Mouse (Mus musculus): ENCODE measurements around the gene Gss. TPM values are rescaled to one million over a fixed set of nuclear protein-coding genes. Genes with fewer than 3 reads are reported as not detected.

Gss gene
- polyA plus RNA-seq (2012; ENCODE audit: insufficient read depth, low replicate concordance): 7.9 and 8.8 TPM in 2 replicates

- H3K36me3 ChIP-seq (replicated peaks; ENCODE audit: low read length): peaks cover 11% of the 10 kb centered on the region
- peak within 1 kb of the TSS; percentile 97 for H3K4me3 ChIP-seq (replicated peaks)
- no peak for TF ChIP-seq GATA1 (IDR thresholded peaks at IDR 0.05; ENCODE audit: borderline replicate concordance, low read length)
- H3K4me1 ChIP-seq: peaks cover 45% of the 10 kb centered on the region
- peaks cover 10% of the 10 kb centered on the region for H3K27me3 ChIP-seq (replicated peaks)
- no peaks in the 10 kb centered on the region for H3K9me3 ChIP-seq
These were observed at the start of gene Gss for GRCm38 (mm10) chr2:155592137-155592853. Gene Gss (minus strand): TSS chr2:155592810.

- Histone ChIP-seq H3K4me3 (replicated peaks) (no peak overlapping the region), H3K27me3 (replicated peaks) (no peaks in the 10 kb centered on the region), H3K9me3 (no peaks in the 10 kb centered on the region), H3K4me1 (peaks cover 5% of the 10 kb centered on the region; the same call in 1 of the 2 replicates), H3K36me3 (replicated peaks; ENCODE audit: low read length) (peaks cover 97% of the 10 kb centered on the region)
- TF ChIP-seq GATA1 (IDR thresholded peaks at IDR 0.05; ENCODE audit: borderline replicate concordance, low read length) (no peak), FLI1 (IDR thresholded peaks at IDR 0.05; ENCODE audit: low read length) (no peak)
These were observed 49.2 kb upstream of the Gss start for GRCm38 (mm10) chr2:155641540-155642472.

GRCm38 (mm10) chr2:155640656-155641055 is 48.0 kb upstream of the Gss start:
- Histone ChIP-seq H3K36me3 (replicated peaks; ENCODE audit: low read length) (peaks cover 99% of the 10 kb centered on the region), H3K4me1 (no peaks in the 10 kb centered on the region), H3K4me3 (replicated peaks) (no peak overlapping the region), H3K9me3 (no peaks in the 10 kb centered on the region), H3K27me3 (replicated peaks) (no peaks in the 10 kb centered on the region)
- TF ChIP-seq FLI1 (IDR thresholded peaks at IDR 0.05; ENCODE audit: low read length) (no peak), GATA1 (IDR thresholded peaks at IDR 0.05; ENCODE audit: borderline replicate concordance, low read length) (no peak)

- Histone ChIP-seq H3K4me1 (no peaks in the 10 kb centered on the region), H3K27me3 (replicated peaks) (no peaks in the 10 kb centered on the region), H3K36me3 (replicated peaks; ENCODE audit: low read length) (peaks cover 100% of the 10 kb centered on the region), H3K9me3 (no peaks in the 10 kb centered on the region), H3K4me3 (replicated peaks) (no peak overlapping the region)
- TF ChIP-seq FLI1 (IDR thresholded peaks at IDR 0.05; ENCODE audit: low read length) (no peak), GATA1 (IDR thresholded peaks at IDR 0.05; ENCODE audit: borderline replicate concordance, low read length) (no peak)
These were observed 44.8 kb upstream of the Gss start for GRCm38 (mm10) chr2:155637411-155637810.

GRCm38 (mm10) chr2:155636881-155637280 is 44.3 kb upstream of the Gss start:
- H3K4me1 ChIP-seq: no peaks in the 10 kb centered on the region
- no peak for TF ChIP-seq GATA1 (IDR thresholded peaks at IDR 0.05; ENCODE audit: borderline replicate concordance, low read length)
- no peak for TF ChIP-seq FLI1 (IDR thresholded peaks at IDR 0.05; ENCODE audit: low read length)
- H3K27me3 ChIP-seq (replicated peaks): no peaks in the 10 kb centered on the region
- no peaks in the 10 kb centered on the region for H3K9me3 ChIP-seq
- H3K4me3 ChIP-seq (replicated peaks): no peak overlapping the region
- H3K36me3 ChIP-seq (replicated peaks; ENCODE audit: low read length): peaks cover 100% of the 10 kb centered on the region

GRCm38 (mm10) chr2:155635961-155636360 is 43.4 kb upstream of the Gss start:
- no peak overlapping the region for H3K4me3 ChIP-seq (replicated peaks)
- H3K36me3 ChIP-seq (replicated peaks; ENCODE audit: low read length): peaks cover 100% of the 10 kb centered on the region

GRCm38 (mm10) chr2:155634562-155634961 is 42.0 kb upstream of the Gss start:
- no peak for TF ChIP-seq GATA1 (IDR thresholded peaks at IDR 0.05; ENCODE audit: borderline replicate concordance, low read length)
- peaks cover 21% of the 10 kb centered on the region for H3K27me3 ChIP-seq (replicated peaks)
- no peaks in the 10 kb centered on the region for H3K9me3 ChIP-seq
- H3K36me3 ChIP-seq (replicated peaks; ENCODE audit: low read length): peaks cover 96% of the 10 kb centered on the region
- H3K4me3 ChIP-seq (replicated peaks): no peak overlapping the region
- peaks cover 8% of the 10 kb centered on the region for H3K4me1 ChIP-seq

More at GRCm38 (mm10) chr2:155635961-155636360, 43.4 kb upstream of the Gss start:
- peaks cover 7% of the 10 kb centered on the region for H3K27me3 ChIP-seq (replicated peaks)
- H3K9me3 ChIP-seq: no peaks in the 10 kb centered on the region
- no peak for TF ChIP-seq FLI1 (IDR thresholded peaks at IDR 0.05; ENCODE audit: low read length)
- TF ChIP-seq GATA1 (IDR thresholded peaks at IDR 0.05; ENCODE audit: borderline replicate concordance, low read length): no peak
- H3K4me1 ChIP-seq: no peaks in the 10 kb centered on the region

- Histone ChIP-seq H3K9me3 (no peaks in the 10 kb centered on the region), H3K4me1 (peaks cover 16% of the 10 kb centered on the region), H3K4me3 (replicated peaks) (no peak overlapping the region), H3K36me3 (replicated peaks; ENCODE audit: low read length) (peaks cover 87% of the 10 kb centered on the region), H3K27me3 (replicated peaks) (peaks cover 29% of the 10 kb centered on the region)
- no peak for TF ChIP-seq FLI1 (IDR thresholded peaks at IDR 0.05; ENCODE audit: low read length)
- TF ChIP-seq GATA1 (IDR thresholded peaks at IDR 0.05; ENCODE audit: borderline replicate concordance, low read length): no peak
These were observed 41.1 kb upstream of the Gss start for GRCm38 (mm10) chr2:155633731-155634130.

GRCm38 (mm10) chr2:155633121-155633520 is 40.5 kb upstream of the Gss start:
- Histone ChIP-seq H3K4me1 (peaks cover 22% of the 10 kb centered on the region), H3K27me3 (replicated peaks) (peaks cover 36% of the 10 kb centered on the region), H3K36me3 (replicated peaks; ENCODE audit: low read length) (peaks cover 84% of the 10 kb centered on the region)

More at GRCm38 (mm10) chr2:155633121-155633520, 40.5 kb upstream of the Gss start:
- H3K9me3 ChIP-seq: no peaks in the 10 kb centered on the region
- no peak for TF ChIP-seq FLI1 (IDR thresholded peaks at IDR 0.05; ENCODE audit: low read length)
- TF ChIP-seq GATA1 (IDR thresholded peaks at IDR 0.05; ENCODE audit: borderline replicate concordance, low read length): no peak
- H3K4me3 ChIP-seq (replicated peaks): no peak overlapping the region
